Mouse (Mus musculus) lung, postnatal 0 days (tissue): ENCODE data around the gene Cyba.

Experiments used
- CTCF ChIP-seq: IDR thresholded peaks from 2 replicates; pipeline ENCODE4 v1.5.1; 2016; ENCODE audit warnings: antibody characterized with exemption, mild to moderate bottlenecking
- EP300 ChIP-seq: IDR thresholded peaks from 2 replicates; pipeline ENCODE4 v1.6.1; 2016; ENCODE audit warnings: antibody characterized with exemption, mild to moderate bottlenecking, control low read depth

- TF ChIP-seq CTCF (no peak), EP300 (no peak)
Measured at GRCm38 (mm10) chr8:122423659-122424058, 9.1 kb downstream of the Cyba start.
